Mouse (Mus musculus) adrenal gland, postnatal 36 days (tissue): ENCODE measurements around the gene Gm29866. TPM values are rescaled to one million over a fixed set of nuclear protein-coding genes. Genes with fewer than 3 reads are reported as not detected.
"Not testable (repeated sequence)": the region's sequence is repeated elsewhere in the genome, so short reads cannot be mapped to it uniquely, and the experiment has no call there.

Experiments used
- DNase-seq, 2 experiments: peaks; one replicate each; pipeline ENCODE4 v3.0.0; 2021; ENCODE audit warnings: mixed read lengths in 1 of 2
- long read RNA-seq, 2 experiments: library from polyadenylated mRNA; stranded (forward); transcript quantifications; one replicate each; pipeline ENCODE4 v2.0.0; 2021; ENCODE audit warnings: borderline sequencing depth in 2 of 2
- total RNA-seq, 2 experiments: library from RNA; stranded (reverse); gene quantifications; 2 replicates each; pipeline ENCODE4 v1.2.3; 2021

The Gm29866 gene
- total RNA-seq: not detected
- long read RNA-seq, experiment 1: 0 reads
- long read RNA-seq, experiment 2: 0 reads

DNA sequence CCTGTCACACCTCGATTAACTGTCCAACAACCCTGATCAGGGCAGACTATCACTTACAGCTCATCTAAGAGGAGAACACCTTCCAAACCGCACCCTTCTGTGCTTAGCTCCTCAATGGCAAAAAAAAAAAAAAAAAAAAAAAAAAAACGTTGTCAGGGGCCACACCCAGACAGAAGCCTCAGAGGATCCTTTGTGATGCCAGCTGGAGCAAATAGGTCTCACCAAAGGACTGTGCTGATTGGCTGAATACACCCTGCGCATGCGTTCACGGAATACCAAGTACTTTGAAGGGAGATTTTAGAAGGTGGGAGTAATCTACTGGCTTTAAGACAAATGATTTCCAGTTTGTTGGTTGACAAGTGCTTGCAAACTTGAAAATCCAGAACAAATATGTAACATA is at the start of gene Gm29866:
Gene Gm29866, minus strand, starts transcription at position 101 of the 400 bp plus-strand sequence.
- not testable (repeated sequence) for DNase-seq

Other genes with a start within 250 kb of the Gm29866 start
- not detected for gene Gm20909, start 170.9 kb upstream of the Gm29866 start, total RNA-seq
- not detected for gene Gm20865, start 247.9 kb upstream of the Gm29866 start, total RNA-seq